Mouse (Mus musculus): ENCODE measurements at regions not wholly inside any gene's neighbourhood (a gene's known extent, or its start where the extent isn't known, plus 50 kb on each side); places are given as distances from the start of the nearest gene placed in this dataset.

DNA sequence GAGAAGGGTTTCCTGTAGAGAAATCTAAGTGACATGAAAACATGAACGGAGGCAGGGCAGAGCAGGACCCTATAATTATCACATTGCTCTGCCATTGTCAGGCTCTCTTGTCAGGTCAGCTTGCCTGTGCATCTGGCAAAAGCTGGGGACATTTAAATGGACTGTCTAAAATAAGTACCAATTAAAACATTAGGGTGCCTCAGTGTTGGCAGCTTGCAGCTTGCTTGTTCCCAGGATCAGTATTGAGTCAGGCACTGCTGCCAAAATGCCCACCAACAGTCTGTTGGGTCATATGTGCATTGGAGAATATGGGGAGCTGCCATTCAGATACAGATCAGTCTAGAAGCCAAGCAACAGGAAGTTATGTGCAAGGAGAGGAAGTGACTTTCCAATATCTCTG lies 349.5 kb upstream of the B3gat1 start:
- Histone ChIP-seq H3K9me3 (no peaks in the 10 kb centered on the region), H3K9ac (no peak overlapping the region), H3K27me3 (no peaks in the 10 kb centered on the region), H3K4me1 (no peaks in the 10 kb centered on the region), H3K27ac (no peak overlapping the region), H3K4me2 (replicated peaks) (no peak overlapping the region), H3K4me3 (no peak overlapping the region), H3K36me3 (no peaks in the 10 kb centered on the region)
- 46% methylated on average over 1 of the region's 1 CpGs for WGBS
- no peak for ATAC-seq (ENCODE audit: insufficient number of reproducible peaks, insufficient read depth, low FRiP score, low TSS enrichment)

GRCm38 (mm10) chr9:26398635-26399034 lies 334.9 kb upstream of the B3gat1 start:
- 76% methylated on average over 3 of the region's 3 CpGs for WGBS
- H3K4me3 ChIP-seq, result no peak overlapping the region

DNA sequence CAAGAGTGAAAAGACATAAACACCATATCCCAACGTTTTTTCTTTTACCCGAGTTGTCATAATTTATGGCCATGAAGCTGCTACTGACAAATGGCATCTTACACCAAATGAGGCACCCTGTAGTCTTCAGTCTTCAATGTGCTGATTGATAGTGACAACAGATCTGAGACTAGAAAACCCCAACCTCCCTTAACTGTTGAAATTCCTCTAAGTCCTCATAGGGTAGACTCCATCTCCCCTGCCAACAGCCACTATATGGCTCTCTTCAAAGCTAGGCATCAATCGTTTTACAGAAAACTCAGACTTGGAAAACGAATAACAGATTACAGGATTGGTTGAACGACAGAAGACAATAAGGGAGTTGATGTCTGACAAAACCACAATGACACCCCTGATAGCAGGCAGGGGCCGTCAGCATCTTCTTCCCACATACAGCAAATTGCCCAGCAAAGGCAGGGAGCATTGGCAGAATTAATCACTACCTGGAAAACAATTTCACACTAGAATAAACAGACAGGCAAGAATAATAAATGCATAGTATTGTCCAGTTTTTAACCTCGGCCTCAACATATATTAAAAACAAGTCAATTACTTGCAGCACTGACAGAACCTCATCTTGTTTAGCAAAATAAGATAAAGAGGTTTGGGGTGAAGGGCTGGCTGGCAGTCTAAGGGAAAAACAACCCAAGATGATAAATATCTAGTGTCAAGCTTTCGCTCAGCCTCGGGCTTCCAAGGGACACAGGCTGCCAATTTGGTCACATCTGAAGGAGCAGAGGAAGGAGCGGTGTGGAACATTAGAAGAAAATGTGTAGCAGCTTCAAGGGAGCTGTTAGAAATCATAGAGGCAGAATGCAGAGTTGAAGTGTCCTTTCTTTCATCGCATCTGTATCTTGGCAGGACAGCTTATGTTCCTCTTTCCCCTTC lies 310.4 kb upstream of the B3gat1 start:
- 49% methylated on average over 11 of the region's 11 CpGs for WGBS
- no peaks in the 10 kb centered on the region for H3K36me3 ChIP-seq
- no peak overlapping the region for H3K4me3 ChIP-seq
- no peak overlapping the region for H3K27ac ChIP-seq
- no peak overlapping the region for H3K4me2 ChIP-seq (replicated peaks)
- no peaks in the 10 kb centered on the region for H3K27me3 ChIP-seq
- peaks cover 3% of the 10 kb centered on the region; the same call in 1 of the 2 replicates for H3K4me1 ChIP-seq
- ATAC-seq (ENCODE audit: insufficient number of reproducible peaks, insufficient read depth, low FRiP score, low TSS enrichment), result no peak
- H3K9me3 ChIP-seq, result no peaks in the 10 kb centered on the region
- no peak overlapping the region for H3K9ac ChIP-seq

More at GRCm38 (mm10) chr9:26398635-26399034, 334.9 kb upstream of the B3gat1 start:
- Histone ChIP-seq H3K4me1 (no peaks in the 10 kb centered on the region), H3K4me2 (replicated peaks) (no peak overlapping the region), H3K27ac (no peak overlapping the region), H3K9me3 (no peaks in the 10 kb centered on the region), H3K36me3 (no peaks in the 10 kb centered on the region), H3K27me3 (no peaks in the 10 kb centered on the region), H3K9ac (no peak overlapping the region)
- ATAC-seq (ENCODE audit: insufficient number of reproducible peaks, insufficient read depth, low FRiP score, low TSS enrichment), result no peak

- Histone ChIP-seq H3K27me3 (no peaks in the 10 kb centered on the region), H3K9me3 (no peaks in the 10 kb centered on the region), H3K4me3 (no peak overlapping the region), H3K27ac (no peak overlapping the region), H3K36me3 (no peaks in the 10 kb centered on the region), H3K4me2 (replicated peaks) (no peak overlapping the region), H3K9ac (no peak overlapping the region), H3K4me1 (no peaks in the 10 kb centered on the region)
- 68% methylated on average over 2 of the region's 2 CpGs for WGBS
- ATAC-seq (ENCODE audit: insufficient number of reproducible peaks, insufficient read depth, low FRiP score, low TSS enrichment), result no peak
Observed at GRCm38 (mm10) chr9:26435507-26435906, 298.0 kb upstream of the B3gat1 start.

GRCm38 (mm10) chr9:26437244-26437643 lies 296.3 kb upstream of the B3gat1 start:
- ATAC-seq (ENCODE audit: insufficient number of reproducible peaks, insufficient read depth, low FRiP score, low TSS enrichment), result no peak
- no peaks in the 10 kb centered on the region for H3K9me3 ChIP-seq
- no peaks in the 10 kb centered on the region for H3K4me1 ChIP-seq
- H3K27ac ChIP-seq, result no peak overlapping the region
- no peaks in the 10 kb centered on the region for H3K36me3 ChIP-seq
- no peak overlapping the region for H3K4me2 ChIP-seq (replicated peaks)
- H3K4me3 ChIP-seq, result no peak overlapping the region
- H3K27me3 ChIP-seq, result no peaks in the 10 kb centered on the region
- 73% methylated on average over 2 of the region's 2 CpGs for WGBS
- no peak overlapping the region for H3K9ac ChIP-seq

DNA sequence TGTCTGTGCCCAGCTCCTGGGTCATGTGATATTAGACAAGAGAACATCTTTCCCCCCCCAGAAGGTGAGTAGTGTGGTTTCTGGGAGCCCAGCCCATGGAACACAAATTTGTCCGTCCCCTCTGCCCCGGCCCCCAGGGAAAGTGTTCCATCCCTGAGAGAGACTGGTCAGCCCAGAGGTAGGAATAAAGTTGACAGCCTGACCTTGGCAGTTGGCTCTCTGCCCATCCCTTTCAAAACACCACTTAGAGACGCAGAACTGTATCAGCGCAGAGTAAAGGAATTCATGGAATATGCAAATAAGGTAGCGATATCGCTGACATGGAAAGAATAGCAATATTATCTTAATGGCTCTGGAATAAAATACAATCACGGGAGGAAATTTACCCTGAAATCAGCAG lies 279.6 kb upstream of the B3gat1 start:
- 83% methylated on average over 7 of the region's 7 CpGs for WGBS
- no peak overlapping the region for H3K27ac ChIP-seq

DNA sequence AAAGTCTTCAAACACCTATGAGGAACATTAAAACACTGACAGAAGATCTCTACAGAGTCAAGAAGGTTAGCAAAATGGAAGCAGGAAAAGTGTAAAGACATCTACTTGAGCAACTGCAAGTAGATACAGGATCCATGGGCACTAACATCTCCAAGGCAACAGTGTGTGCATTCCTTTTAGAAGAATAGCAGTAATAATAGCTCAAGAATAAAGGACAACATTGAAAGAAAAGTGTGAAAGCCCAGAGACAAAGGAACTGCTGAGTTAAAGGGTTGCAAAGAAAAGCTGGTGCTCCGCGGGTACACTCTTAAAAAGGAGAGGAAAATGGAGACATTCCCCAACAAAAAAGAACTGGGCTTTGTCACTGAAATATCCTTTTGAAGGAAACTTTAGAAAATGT lies 272.4 kb upstream of the B3gat1 start:
- no peak overlapping the region for H3K4me2 ChIP-seq (replicated peaks)
- H3K36me3 ChIP-seq, result no peaks in the 10 kb centered on the region
- H3K27me3 ChIP-seq, result no peaks in the 10 kb centered on the region
- H3K4me3 ChIP-seq, result no peak overlapping the region
- H3K27ac ChIP-seq, result no peak overlapping the region
- no peaks in the 10 kb centered on the region for H3K9me3 ChIP-seq
- no peak overlapping the region for H3K9ac ChIP-seq
- H3K4me1 ChIP-seq, result no peaks in the 10 kb centered on the region
- no peak for ATAC-seq (ENCODE audit: insufficient number of reproducible peaks, insufficient read depth, low FRiP score, low TSS enrichment)
- WGBS, result 75% methylated on average over 2 of the region's 2 CpGs

More for the DNA sequence above, 279.6 kb upstream of the B3gat1 start:
- Histone ChIP-seq H3K9me3 (no peaks in the 10 kb centered on the region), H3K9ac (no peak overlapping the region), H3K4me2 (replicated peaks) (no peak overlapping the region), H3K27me3 (no peaks in the 10 kb centered on the region), H3K4me1 (no peaks in the 10 kb centered on the region), H3K4me3 (no peak overlapping the region), H3K36me3 (no peaks in the 10 kb centered on the region)
- ATAC-seq (ENCODE audit: insufficient number of reproducible peaks, insufficient read depth, low FRiP score, low TSS enrichment), result no peak

GRCm38 (mm10) chr9:26470694-26471392 lies 262.7 kb upstream of the B3gat1 start:
- H3K4me1 ChIP-seq, result no peaks in the 10 kb centered on the region
- no peaks in the 10 kb centered on the region for H3K9me3 ChIP-seq
- no peak overlapping the region for H3K9ac ChIP-seq
- no peaks in the 10 kb centered on the region for H3K36me3 ChIP-seq
- no peak for ATAC-seq (ENCODE audit: insufficient number of reproducible peaks, insufficient read depth, low FRiP score, low TSS enrichment)
- no peak overlapping the region for H3K4me2 ChIP-seq (replicated peaks)
- H3K27ac ChIP-seq, result no peak overlapping the region
- H3K4me3 ChIP-seq, result no peak overlapping the region
- WGBS, result 52% methylated on average over 7 of the region's 7 CpGs
- no peaks in the 10 kb centered on the region for H3K27me3 ChIP-seq

DNA sequence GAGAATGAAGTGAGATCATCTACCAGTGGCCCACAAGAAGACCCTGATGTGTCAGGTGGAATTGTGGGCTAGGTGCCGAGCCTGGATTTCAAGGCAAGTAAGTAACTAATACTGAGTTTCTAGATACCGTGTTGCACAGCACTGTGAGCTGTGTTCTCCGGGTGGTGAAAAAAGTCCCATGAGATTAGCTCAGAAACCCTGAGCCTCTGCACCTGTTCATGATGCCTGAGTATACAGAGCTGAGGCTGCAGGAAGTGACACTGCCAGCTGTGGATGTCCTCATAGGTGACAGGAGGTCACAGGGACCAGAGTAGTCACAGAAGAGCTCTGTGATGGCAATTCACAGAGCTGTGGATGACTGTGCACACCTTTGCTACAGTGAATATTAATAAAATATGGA lies 257.2 kb upstream of the B3gat1 start:
- Histone ChIP-seq H3K36me3 (no peaks in the 10 kb centered on the region), H3K9me3 (no peaks in the 10 kb centered on the region), H3K27me3 (no peaks in the 10 kb centered on the region), H3K4me3 (no peak overlapping the region), H3K4me1 (no peaks in the 10 kb centered on the region), H3K27ac (no peak overlapping the region), H3K9ac (no peak overlapping the region), H3K4me2 (replicated peaks) (no peak overlapping the region)
- ATAC-seq (ENCODE audit: insufficient number of reproducible peaks, insufficient read depth, low FRiP score, low TSS enrichment), result no peak
- 83% methylated on average over 3 of the region's 3 CpGs for WGBS

DNA sequence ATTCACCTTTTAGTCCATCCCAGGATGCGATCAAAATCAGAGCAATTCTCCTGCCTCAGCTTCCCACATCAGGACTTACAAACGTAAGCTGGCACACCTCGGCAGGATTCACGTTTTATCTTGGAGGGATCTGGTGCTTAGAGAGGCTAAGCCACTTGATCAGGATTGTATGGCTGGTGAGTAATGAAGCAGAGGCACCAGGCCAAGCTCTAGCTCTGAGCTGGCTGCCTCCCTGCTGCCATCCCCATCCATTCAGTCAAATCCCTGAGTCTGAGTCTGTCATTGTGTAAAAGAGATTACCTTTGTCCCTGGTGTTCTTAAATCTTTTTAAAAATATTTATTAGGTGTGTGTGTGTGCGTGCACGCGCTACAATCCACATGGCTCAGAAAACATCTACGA lies 252.6 kb upstream of the B3gat1 start:
- no peak overlapping the region for H3K9ac ChIP-seq
- H3K27ac ChIP-seq, result no peak overlapping the region
- H3K9me3 ChIP-seq, result no peaks in the 10 kb centered on the region
- no peak overlapping the region for H3K4me2 ChIP-seq (replicated peaks)
- WGBS, result 85% methylated on average over 8 of the region's 8 CpGs
- no peak for ATAC-seq (ENCODE audit: insufficient number of reproducible peaks, insufficient read depth, low FRiP score, low TSS enrichment)
- no peak overlapping the region for H3K4me3 ChIP-seq
- H3K4me1 ChIP-seq, result no peaks in the 10 kb centered on the region
- no peaks in the 10 kb centered on the region for H3K36me3 ChIP-seq
- no peaks in the 10 kb centered on the region for H3K27me3 ChIP-seq

GRCm38 (mm10) chr9:26481890-26482289 lies 251.6 kb upstream of the B3gat1 start:
- H3K27me3 ChIP-seq, result no peaks in the 10 kb centered on the region
- ATAC-seq (ENCODE audit: insufficient number of reproducible peaks, insufficient read depth, low FRiP score, low TSS enrichment), result no peak
- H3K4me3 ChIP-seq, result no peak overlapping the region
- H3K9me3 ChIP-seq, result no peaks in the 10 kb centered on the region
- no peak overlapping the region for H3K9ac ChIP-seq
- H3K36me3 ChIP-seq, result no peaks in the 10 kb centered on the region
- no peak overlapping the region for H3K27ac ChIP-seq
- H3K4me2 ChIP-seq (replicated peaks), result no peak overlapping the region
- H3K4me1 ChIP-seq, result no peaks in the 10 kb centered on the region

DNA sequence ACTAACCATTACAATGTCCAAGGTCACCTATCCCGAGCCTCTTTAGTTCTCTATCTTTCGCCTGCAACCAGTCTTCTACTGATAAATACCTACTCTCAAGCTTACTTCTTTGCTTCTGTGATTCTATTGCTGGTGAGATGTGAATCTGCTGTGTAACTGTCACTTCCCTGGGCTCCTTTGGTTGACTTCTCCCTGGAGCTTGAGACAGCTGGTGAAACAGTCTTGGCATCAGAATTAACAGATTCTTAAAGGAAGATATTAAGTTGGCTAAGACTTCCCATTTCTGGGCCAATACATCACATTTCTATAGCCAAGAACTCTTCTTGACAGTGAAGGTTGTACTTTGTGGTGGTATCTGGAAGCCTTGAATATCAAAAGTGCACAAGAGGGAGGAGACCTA lies 239.8 kb upstream of the B3gat1 start:
- no peak overlapping the region for H3K9ac ChIP-seq
- H3K9me3 ChIP-seq, result no peaks in the 10 kb centered on the region
- no peak overlapping the region for H3K27ac ChIP-seq
- no peak overlapping the region for H3K4me3 ChIP-seq
- no peaks in the 10 kb centered on the region for H3K36me3 ChIP-seq
- ATAC-seq (ENCODE audit: insufficient number of reproducible peaks, insufficient read depth, low FRiP score, low TSS enrichment), result no peak
- 80% methylated on average over 2 of the region's 2 CpGs for WGBS
- H3K27me3 ChIP-seq, result no peaks in the 10 kb centered on the region
- H3K4me2 ChIP-seq (replicated peaks), result no peak overlapping the region
- no peaks in the 10 kb centered on the region for H3K4me1 ChIP-seq

All from embryonic facial prominence, embryonic 12.5 days (tissue).